Mouse (Mus musculus) liver, adult 2 months (tissue): ENCODE results near the gene Atl2. TPM values are rescaled to one million over a fixed set of nuclear protein-coding genes. Genes with fewer than 3 reads are reported as not detected.
A peak's percentile ranks its signal among the peaks of the same experiment; 100 is the strongest.

ENCODE experiments used
- DNase-seq: peaks from one replicate; pipeline ENCODE4 v3.0.0-alpha.2; 2011; ENCODE audit warnings: low read depth, low spot score; ENCODE audit errors: extremely low read depth
- H3K27ac ChIP-seq: fragments of 200-500 bp; replicated peaks from 2 replicates; pipeline ENCODE4 v1.5.1; 2012; ENCODE audit warnings: low read depth, mild to moderate bottlenecking, control low read depth, inconsistent platforms, low read length; ENCODE audit not compliant: insufficient read depth
- H3K27me3 ChIP-seq: fragments of 200-500 bp; 2 replicates; pipeline ENCODE4 v1.6.1; 2012; ENCODE audit warnings: mild to moderate bottlenecking, moderate library complexity, low read length, inconsistent platforms; ENCODE audit not compliant: control insufficient read depth, insufficient read depth
- H3K36me3 ChIP-seq: fragments of 200-500 bp; 2 replicates; pipeline ENCODE4 v1.6.1; 2012; ENCODE audit warnings: low read length, inconsistent platforms; ENCODE audit not compliant: control insufficient read depth, insufficient read depth
- H3K4me1 ChIP-seq: fragments of 200-500 bp; 2 replicates; pipeline ENCODE4 v1.6.1; 2011; ENCODE audit warnings: low read length; ENCODE audit not compliant: control insufficient read depth, insufficient read depth
- H3K4me3 ChIP-seq: fragments of 200-500 bp; 2 replicates; pipeline ENCODE4 v1.5.1; 2011; ENCODE audit warnings: low read depth, mild to moderate bottlenecking, control low read depth, low read length, moderate library complexity; ENCODE audit not compliant: insufficient read depth
- H3K79me2 ChIP-seq: fragments of 200-500 bp; 2 replicates; pipeline ENCODE4 v1.6.1; 2012; ENCODE audit warnings: inconsistent platforms, mild to moderate bottlenecking, low read length, moderate library complexity; ENCODE audit not compliant: control insufficient read depth, insufficient read depth
- H3K9ac ChIP-seq: fragments of 200-500 bp; 2 replicates; pipeline ENCODE4 v1.6.1; 2012; ENCODE audit warnings: low read depth, mild to moderate bottlenecking, control low read depth, inconsistent platforms, low read length
- CTCF ChIP-seq: fragments of 200-500 bp; IDR thresholded peaks from 2 replicates; pipeline ENCODE4 v1.5.1; 2011; ENCODE audit warnings: low read depth, low read length, control low read depth
- POLR2A ChIP-seq: fragments of 200-500 bp; IDR thresholded peaks from 2 replicates; pipeline ENCODE4 v1.6.1; 2011; ENCODE audit warnings: low read length, control low read depth; ENCODE audit not compliant: insufficient read depth; ENCODE audit errors: extremely low read depth
- WGBS: fragments of 180-500 bp; shearing (Covaris S2); methylation state at CpG from one replicate; pipeline ENCODE4 v1.1.7; 2018; 5-methylcytosine and 5-hydroxymethylcytosine counted together
- polyA plus RNA-seq: library from polyadenylated mRNA; depleted of rRNA; stranded (reverse); fragments of >200 nt; gene quantifications from 2 replicates; pipeline ENCODE4 v1.2.3, GENCODE M21; 2012
- total RNA-seq: library from RNA; depleted of rRNA; stranded (reverse); fragments of >200 nt; gene quantifications from 2 replicates; pipeline ENCODE4 v1.2.3, GENCODE M21; 2014

The Atl2 gene
- total and polyA plus RNA-seq, 2 experiments: 25.8 to 77.9 TPM

GRCm38 (mm10) chr17:79840254-79841238 is 55.4 kb downstream of the Atl2 start:
- WGBS: 53% methylated on average over 7 of the region's 7 CpGs
- Histone ChIP-seq H3K36me3 (no peaks in the 10 kb centered on the region), H3K9ac (no peak overlapping the region), H3K4me1 (no peaks in the 10 kb centered on the region), H3K79me2 (no peaks in the 10 kb centered on the region), H3K27me3 (no peaks in the 10 kb centered on the region), H3K4me3 (no peak overlapping the region), H3K27ac (no peak overlapping the region)
- TF ChIP-seq POLR2A (no peak), CTCF (peak; percentile 67; the same call in 1 of the 2 replicates)
- no peak for DNase-seq

GRCm38 (mm10) chr17:79836978-79837377 is 58.9 kb downstream of the Atl2 start:
- H3K4me1 ChIP-seq: no peaks in the 10 kb centered on the region
- no peak overlapping the region for H3K9ac ChIP-seq
- no peak overlapping the region for H3K27ac ChIP-seq
- H3K27me3 ChIP-seq: no peaks in the 10 kb centered on the region
- TF ChIP-seq POLR2A (no peak), CTCF (no peak)
- H3K36me3 ChIP-seq: no peaks in the 10 kb centered on the region
- no peak for DNase-seq
- WGBS: 77% methylated on average over 7 of the region's 7 CpGs
- no peaks in the 10 kb centered on the region for H3K79me2 ChIP-seq
- H3K4me3 ChIP-seq: no peak overlapping the region

GRCm38 (mm10) chr17:79835714-79836373 is 60.1 kb downstream of the Atl2 start:
- TF ChIP-seq CTCF: no peak
- H3K4me3 ChIP-seq: no peak overlapping the region
- H3K9ac ChIP-seq: no peak overlapping the region
- no peaks in the 10 kb centered on the region for H3K79me2 ChIP-seq
- no peaks in the 10 kb centered on the region for H3K27me3 ChIP-seq
- no peak for DNase-seq
- 56% methylated on average over 5 of the region's 5 CpGs for WGBS
- no peaks in the 10 kb centered on the region for H3K36me3 ChIP-seq
- H3K27ac ChIP-seq: no peak overlapping the region
- no peaks in the 10 kb centered on the region for H3K4me1 ChIP-seq

GRCm38 (mm10) chr17:79832284-79832683 is 63.6 kb downstream of the Atl2 start:
- Histone ChIP-seq H3K36me3 (no peaks in the 10 kb centered on the region), H3K4me1 (no peaks in the 10 kb centered on the region), H3K27me3 (no peaks in the 10 kb centered on the region), H3K27ac (no peak overlapping the region), H3K9ac (no peak overlapping the region), H3K79me2 (no peaks in the 10 kb centered on the region), H3K4me3 (no peak overlapping the region)
- TF ChIP-seq POLR2A: no peak
- TF ChIP-seq CTCF: no peak
- DNase-seq: no peak
- WGBS: 68% methylated on average over 1 of the region's 1 CpGs

GRCm38 (mm10) chr17:79826482-79827034 is 69.4 kb downstream of the Atl2 start:
- Histone ChIP-seq H3K27ac (no peak overlapping the region), H3K9ac (no peak overlapping the region), H3K4me3 (no peak overlapping the region), H3K27me3 (no peaks in the 10 kb centered on the region), H3K4me1 (no peaks in the 10 kb centered on the region), H3K36me3 (no peaks in the 10 kb centered on the region), H3K79me2 (no peaks in the 10 kb centered on the region)
- 70% methylated on average over 6 of the region's 6 CpGs for WGBS
- no peak for DNase-seq
- TF ChIP-seq CTCF (no peak), POLR2A (no peak)
